Mouse (Mus musculus): ENCODE measurements at regions not wholly inside any gene's neighbourhood (a gene's known extent, or its start where the extent isn't known, plus 50 kb on each side); places are given as distances from the start of the nearest gene placed in this dataset.

DNA sequence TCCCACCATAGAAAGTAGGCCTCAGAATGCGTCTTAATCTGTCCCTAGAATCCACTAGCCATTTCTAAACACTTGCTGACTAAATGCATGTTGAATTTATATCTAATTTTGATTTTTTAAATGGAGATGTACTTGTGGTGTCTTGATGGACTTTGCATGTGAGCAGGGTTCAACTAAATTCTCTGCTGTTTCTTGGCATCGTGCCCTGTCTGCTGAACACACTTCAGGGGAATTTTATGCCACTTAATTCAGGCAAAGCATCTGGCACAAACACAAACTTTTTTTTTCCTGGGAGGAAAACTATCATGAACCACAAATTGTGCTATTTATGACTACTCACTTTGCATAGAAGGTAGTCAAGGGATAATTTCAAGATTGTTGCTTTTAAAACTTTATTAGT, 87.7 kb downstream of the Stc2 start:
- no peak for DNase-seq

DNA sequence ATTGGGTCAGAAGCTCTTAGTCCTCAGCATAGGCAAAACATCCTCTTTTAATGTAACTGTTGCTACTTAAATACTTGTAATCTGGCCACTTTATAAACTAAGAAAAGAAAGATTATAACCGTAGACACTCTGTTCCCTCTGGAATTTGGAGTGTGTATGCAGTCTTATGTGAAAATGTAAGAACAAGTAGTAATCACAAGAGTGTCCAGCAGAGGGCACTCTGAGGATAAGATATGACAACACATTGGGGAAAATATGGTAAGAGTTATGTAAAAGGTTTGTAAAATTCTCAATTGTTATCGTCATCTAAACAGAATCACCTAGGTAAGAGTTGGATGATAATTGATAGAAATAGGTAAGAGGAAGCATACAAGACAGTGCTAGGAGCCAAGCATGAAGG, 66.2 kb upstream of the Gm17332 start:
- peak; percentile 22 to 63 for DNase-seq

Data from adrenal gland, postnatal 36 days (tissue).